Mouse (Mus musculus) gastrocnemius, postnatal 10 days (tissue): ENCODE measurements around the gene Gal. TPM values are rescaled to one million over a fixed set of nuclear protein-coding genes. Genes with fewer than 3 reads are reported as not detected.

Source experiments
- DNase-seq: peaks from one replicate; pipeline ENCODE4 v3.0.0; 2021; ENCODE audit warnings: mixed read lengths
- long read RNA-seq, 2 experiments: library from polyadenylated mRNA; stranded (forward); transcript quantifications; one replicate each; pipeline ENCODE4 v2.0.0; 2021
- total RNA-seq, 2 experiments: library from RNA; stranded (reverse); gene quantifications; 2 replicates each; pipeline ENCODE4 v1.2.3; 2021

Gal gene
- total RNA-seq = 1 to 10 TPM in 1 of 2 experiments, not detected in 1; 1.9 TPM
- long read RNA-seq, experiment 1, partial matches to known transcripts = 0 of 2 reads
- long read RNA-seq, experiment 1, other reads (novel, unspliced or antisense) = 0 of 2 reads
- long read RNA-seq, experiment 2 = 0 reads

DNA sequence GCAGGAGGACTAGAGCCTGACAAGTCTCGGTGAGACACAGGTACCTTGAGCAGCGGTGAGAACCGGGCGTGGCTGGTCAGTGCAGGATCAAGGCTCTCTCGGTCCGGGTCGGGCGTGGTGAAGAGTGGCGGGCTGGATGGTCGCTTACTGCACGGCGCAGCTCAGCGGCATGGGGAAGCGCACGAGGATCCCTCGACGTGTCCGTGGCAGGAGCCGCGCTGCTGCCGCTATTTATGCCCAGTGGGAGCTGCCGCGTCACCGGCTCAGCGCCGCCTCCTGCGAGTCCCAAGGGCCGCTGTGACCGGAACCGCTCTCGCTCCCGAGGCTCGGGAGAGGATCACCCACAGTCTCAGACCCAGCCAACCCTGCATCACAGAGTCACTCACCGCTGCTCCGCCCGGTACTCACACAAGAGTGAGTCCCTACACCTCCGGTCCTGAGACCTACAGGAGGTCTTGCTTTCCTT is at the start of gene Gal:
Gal (minus strand) TSS at position 277 of the 466 bp plus-strand sequence.
- DNase-seq = peak; percentile 38

DNA sequence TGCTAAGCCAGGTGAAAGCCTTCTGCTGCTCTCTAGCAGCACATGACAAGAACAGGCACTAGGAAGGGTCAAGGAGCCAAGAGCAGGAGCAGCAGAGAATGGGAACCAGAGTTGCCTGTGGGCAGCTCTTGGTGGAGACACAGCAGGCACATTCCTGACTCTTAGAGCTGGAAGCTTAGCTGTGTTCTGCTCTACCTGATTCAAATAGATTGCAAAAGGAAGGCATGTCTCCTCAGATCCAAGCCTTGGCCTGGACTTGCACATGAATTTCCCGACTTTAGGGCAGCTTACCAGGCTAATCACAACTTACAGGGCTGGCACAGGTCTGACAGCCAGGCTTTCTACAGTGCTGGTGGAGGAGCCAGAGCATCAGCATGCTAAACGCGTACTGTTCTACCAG is 45.6 kb upstream of the Gal start:
- no peak for DNase-seq

DNA sequence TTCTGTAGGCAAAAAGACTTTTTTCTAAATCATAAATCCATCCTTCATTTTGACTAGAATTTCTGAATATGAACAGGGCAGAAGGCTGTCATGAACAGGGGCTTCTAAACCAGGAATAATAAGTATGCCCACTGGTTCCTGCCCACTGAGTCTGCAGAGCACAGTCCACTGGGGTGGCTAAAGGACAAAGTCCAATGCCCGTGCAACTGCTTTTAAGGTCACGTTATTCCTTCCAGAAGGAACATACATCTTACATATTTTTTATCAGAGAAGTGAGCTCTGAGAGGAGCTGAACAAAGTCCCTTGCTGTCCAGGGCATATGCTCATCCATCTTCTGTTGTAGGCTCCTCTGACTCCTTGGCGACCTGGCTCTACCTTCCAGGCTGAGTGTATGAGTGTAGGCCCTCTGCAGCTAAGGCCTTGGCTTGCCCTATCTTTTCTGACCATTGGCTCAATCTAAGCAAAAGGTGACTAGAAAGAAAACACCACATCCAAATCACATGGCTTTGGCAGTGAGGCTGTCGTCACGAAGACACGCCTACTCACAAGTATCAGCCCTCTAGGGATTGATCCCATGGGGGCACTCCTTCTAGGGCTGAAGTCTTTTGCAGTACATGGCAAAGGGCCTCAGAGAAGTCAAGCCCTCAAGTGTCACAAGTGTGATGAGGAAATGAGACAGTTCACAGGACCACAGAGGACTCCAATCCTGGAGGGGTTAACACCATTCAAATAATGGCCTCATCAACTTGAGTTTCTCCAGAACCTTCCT is 44.2 kb upstream of the Gal start:
- no peak for DNase-seq

DNA sequence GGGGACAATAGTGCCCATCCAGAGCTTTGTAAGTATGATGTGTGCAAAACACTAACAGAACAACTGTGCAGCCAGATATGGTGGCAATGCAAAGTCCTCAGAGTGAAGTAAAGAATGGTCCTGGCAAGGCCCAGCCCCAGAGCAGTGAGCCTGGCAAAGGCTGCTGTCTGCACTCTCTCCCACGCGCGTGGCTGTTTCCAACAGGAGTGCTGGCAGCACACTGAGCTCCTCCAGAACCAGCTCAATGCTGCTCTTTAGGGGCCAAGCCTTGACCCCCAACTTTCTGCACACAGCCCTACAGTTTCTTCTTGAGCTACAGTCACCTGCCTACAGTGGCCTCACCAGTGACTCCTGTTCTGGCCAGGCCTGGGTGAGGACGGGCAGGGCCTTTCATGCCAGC is 43.4 kb upstream of the Gal start:
- no peak for DNase-seq

DNA sequence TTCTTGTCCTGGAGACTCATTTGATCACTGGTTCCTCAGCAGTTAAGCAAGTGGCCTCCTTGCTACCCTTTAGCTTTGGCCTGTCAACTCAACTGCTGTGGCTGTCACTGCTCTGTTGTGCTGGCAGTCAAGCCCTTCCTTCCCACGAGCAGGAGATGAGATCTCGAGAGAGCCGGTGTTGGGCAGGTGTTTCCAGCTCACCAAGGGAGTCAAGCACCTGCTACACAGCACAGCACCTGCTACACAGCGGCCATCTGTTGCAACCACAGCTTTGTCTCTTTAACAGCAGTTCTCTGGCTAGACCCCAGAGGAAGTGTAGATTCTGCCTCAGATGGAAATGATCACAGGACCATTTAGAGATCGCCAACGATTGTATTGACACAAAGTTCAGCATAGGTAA is 37.3 kb upstream of the Gal start:
- no peak for DNase-seq

- peak; percentile 49 for DNase-seq
Observed at GRCm38 (mm10) chr19:3451170-3451569, 36.8 kb upstream of the Gal start.

- no peak for DNase-seq
Observed at GRCm38 (mm10) chr19:3450714-3451113, 36.4 kb upstream of the Gal start.

GRCm38 (mm10) chr19:3449248-3449647 is 34.9 kb upstream of the Gal start:
- DNase-seq = no peak

GRCm38 (mm10) chr19:3447348-3447747 is 33.0 kb upstream of the Gal start:
- DNase-seq = no peak

DNA sequence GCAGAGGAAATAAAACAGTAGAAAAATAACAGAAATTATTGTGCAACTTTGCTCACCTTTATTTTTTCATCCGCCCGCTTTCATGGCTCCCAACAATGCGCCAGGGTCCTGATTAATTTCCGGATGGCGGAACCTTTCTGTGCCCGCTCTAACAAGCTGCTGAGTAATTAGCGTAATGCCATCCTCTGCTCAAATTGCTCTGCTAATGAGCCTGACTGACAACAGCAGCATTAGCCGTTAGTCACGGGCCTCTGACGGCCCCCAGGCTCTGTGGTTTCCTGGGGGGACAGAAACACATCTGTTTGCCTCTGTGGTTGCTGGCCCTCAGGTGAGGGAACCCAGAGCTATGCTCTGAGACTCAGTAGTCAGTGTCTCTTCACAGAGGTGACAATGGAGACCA is 26.7 kb upstream of the Gal start:
- no peak for DNase-seq

- no peak for DNase-seq
Observed at GRCm38 (mm10) chr19:3440667-3441066, 26.3 kb upstream of the Gal start.

GRCm38 (mm10) chr19:3437980-3438379 is 23.6 kb upstream of the Gal start:
- DNase-seq = no peak

DNA sequence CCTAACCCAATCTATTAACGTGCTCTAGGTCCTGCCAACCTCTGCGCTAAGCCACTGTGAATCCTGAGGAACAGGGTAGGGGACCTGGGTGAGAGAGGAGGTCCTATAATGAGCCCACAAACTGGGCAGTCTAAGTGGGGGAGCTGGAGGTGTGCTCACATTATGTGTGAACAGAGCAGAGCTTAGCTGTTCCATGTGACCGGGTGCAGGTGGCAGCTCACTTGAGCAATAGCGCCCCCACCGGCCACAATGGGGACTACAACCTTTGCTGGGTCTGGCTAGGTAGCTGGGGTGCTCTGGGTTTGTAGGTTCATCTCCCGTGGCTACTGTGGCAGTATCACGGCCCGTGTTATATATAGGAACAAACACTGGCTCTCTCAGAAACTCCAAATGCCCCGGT is 22.5 kb upstream of the Gal start:
- DNase-seq = peak; percentile 48

DNA sequence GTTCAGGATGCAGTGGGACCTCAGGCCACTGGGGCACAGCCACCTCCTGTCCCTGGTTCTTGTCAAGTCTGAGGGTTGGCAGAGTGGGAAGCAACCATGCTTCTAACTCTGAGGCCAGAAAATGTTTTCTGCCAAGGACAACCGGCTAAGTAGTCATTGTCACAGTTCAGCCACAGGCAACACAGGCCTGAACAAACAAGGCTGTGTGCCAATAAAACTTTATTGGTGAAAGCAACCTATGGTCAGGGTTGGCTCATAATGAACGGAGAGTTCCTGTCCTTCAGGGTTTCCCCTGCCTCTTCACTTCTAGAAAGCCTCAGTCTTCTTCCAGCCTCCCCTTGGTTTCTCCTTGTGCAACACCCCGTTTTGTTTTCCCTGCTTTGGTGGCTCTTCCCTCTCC is 21.5 kb upstream of the Gal start:
- DNase-seq = no peak

- no peak for DNase-seq
Observed at GRCm38 (mm10) chr19:3434641-3435040, 20.3 kb upstream of the Gal start.

DNA sequence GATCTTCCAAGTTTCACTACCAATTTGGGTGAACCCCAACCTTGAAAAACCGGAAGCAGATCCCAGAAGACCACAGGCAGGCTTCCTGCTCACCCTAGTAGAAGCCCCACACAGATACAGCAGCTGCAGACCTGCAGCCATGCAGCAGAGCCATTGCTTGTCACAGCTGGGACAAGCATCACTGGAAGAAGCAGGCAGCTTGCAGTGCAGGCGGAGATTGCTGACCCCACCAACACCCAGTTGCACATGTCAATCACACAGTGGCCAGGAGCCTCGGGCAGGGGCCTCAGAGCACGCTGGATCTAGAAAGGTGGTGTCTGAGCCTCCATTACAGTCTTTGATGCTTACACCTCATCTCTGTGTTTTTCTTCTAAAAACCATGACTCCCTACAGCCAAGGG is 19.8 kb upstream of the Gal start:
- no peak for DNase-seq

DNA sequence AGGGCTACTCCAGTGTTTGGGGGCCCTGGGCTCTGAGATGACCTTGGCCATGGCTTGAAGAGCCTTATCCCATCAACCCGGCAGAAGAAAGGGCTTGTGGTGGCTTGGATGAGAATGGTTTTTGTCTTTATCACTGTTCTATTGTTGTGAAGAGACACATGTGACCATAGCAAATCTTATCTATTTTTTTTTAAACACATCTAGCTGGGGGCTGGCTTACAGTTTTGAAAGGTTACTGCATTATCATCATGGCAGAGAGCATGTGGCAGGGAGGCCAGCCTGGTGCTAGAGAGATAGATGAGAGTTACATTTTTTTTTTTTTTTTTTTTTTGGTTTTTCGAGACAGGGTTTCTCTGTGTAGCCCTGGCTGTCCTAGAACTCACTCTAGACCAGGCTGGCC is 17.6 kb upstream of the Gal start:
- no peak for DNase-seq

GRCm38 (mm10) chr19:3431066-3431465 is 16.7 kb upstream of the Gal start:
- no peak for DNase-seq

- DNase-seq = no peak
Observed at GRCm38 (mm10) chr19:3429156-3429816, 14.9 kb upstream of the Gal start.

DNA sequence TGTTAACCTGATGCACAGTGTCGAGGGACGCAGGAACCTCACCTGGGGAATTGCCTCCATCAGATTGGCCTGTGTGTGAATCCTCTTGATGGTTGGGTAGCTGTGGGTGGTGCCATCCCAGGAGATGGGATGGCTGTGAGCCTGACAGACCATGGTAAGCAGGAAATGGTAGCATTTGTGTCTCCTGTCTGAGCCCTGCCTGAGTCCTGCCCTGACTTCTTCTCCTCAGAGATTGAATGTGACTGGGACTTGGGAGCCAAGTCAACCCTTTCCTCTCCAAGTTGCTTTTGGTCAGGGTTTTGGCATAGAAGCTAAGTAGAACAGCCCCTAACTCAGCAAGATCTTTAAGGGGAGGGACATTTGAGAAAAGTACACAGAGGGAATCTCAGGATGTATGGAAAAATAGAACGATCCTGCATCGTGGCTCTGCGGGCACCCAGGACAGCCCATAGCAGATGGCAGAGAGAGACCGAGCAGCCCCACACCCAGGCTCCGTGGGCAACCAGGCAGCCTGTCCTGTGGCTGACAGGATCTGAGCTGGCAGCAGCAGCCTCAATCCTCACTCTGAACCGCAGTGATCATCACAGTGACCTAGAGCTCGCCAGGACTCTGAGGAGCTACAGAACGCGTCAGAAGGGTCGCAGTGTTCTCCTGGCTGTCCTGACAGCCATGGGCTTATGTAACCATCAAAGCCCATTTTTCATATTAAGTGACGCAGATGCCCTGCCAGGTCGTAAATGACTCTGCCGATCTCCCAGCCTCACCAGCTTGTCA is 13.9 kb upstream of the Gal start:
- DNase-seq = no peak

- DNase-seq = no peak
Observed at GRCm38 (mm10) chr19:3424214-3424613, 9.9 kb upstream of the Gal start.

DNA sequence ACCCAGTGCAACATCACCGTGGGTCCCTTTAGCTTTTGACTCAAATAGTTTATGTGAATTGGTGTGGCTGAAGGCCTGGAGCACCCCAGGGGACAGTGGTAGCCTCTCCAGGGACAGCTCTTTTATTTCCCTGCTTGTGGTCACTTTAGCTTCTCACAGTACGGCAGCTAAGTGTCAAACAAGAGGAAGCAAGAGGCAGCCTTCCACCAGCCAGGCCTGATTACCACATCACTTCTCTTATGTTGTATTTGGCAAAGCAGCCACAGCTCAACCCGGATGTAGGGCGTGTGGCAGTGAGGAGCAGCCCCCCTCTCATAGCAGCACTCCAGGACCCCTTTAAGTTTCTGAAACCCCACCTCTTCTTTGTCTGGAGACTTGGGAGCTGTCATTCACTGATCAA is 8.6 kb upstream of the Gal start:
- DNase-seq = no peak

- DNase-seq = no peak
Observed at GRCm38 (mm10) chr19:3422488-3422887, 8.1 kb upstream of the Gal start.
